Mouse (Mus musculus) kidney, adult 18-20 months (tissue): ENCODE data around the gene Elobl.

Experiments
- DNase-seq: peaks from one replicate; pipeline ENCODE4 v3.0.0; 2021

Elobl gene

GRCm38 (mm10) chr11:88986616-88987015 lies 19.9 kb upstream of the Elobl start:
- no peak for DNase-seq

GRCm38 (mm10) chr11:88981337-88981736 lies 14.6 kb upstream of the Elobl start:
- no peak for DNase-seq

DNA sequence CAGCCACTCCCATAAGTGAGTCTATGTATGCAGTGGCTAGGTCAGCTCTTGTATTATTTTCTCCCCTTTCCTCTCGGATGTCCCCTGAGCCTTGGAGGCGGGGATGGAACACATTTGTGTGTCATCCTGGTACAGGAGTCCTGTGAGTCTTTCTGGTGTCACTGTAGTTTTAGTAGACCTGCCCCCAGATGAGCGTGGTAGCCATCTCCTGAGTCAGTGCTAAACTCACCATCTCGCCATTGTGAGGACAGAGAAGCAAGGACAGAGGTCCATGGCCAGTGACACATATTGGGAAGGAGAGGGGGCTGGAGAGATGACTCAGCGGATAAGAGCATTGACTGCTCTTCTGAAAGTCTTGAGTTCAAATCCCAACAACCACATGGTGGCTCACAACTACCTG lies 10.5 kb upstream of the Elobl start:
- no peak for DNase-seq

DNA sequence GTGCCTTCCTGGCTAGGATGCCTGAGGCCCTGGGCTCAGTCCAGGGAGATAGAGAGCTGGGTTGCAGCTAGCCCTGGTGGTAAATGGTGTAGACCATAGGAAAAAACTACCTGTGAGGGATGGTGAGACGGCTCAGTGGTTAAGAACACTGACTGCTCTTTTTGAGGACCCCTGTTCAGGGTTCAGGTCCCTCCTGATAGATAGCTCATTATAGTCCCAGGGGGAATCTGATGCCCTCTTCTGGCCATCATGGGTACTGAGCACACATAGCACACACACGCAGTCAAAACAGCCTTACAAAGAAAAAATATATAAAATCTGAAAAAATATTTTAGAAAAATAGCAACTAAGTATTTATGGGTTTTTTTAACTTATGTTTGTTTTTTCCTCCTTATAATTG lies 9.6 kb upstream of the Elobl start:
- no peak for DNase-seq

- DNase-seq: peak; percentile 95
Observed at GRCm38 (mm10) chr11:88973776-88974701, 7.3 kb upstream of the Elobl start.

DNA sequence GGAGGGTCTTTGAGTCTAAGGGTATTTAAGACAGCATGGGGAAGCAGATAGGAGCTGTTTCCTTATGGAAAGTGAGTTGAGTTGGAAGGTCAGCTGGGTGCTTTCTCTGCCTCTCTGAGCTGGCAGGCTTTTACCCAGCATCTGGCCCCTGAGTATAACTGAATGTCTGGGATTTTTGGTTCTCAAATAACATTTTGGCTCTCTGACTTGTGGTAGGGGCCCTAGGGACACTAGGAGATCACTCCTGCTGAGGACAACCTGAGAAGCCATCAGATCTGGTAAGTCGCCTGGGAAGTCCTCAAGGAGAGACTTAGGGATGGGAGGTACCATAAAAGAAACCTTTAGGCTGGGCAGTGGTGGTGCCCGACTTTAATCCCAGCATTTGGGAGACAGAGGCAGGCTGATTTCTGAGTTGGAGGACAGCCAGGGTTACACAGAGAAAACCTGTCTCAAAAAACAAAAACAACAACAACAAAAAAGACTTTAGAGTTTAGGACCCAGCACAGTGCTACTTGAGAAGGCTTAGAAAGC lies 3.5 kb upstream of the Elobl start, which contains the start of gene Coil:
Gene Coil, plus strand, starts transcription at position 51 of the 531 bp plus-strand sequence.
- DNase-seq: no peak

GRCm38 (mm10) chr11:88958851-88959250 lies 7.9 kb downstream of the Elobl start:
- DNase-seq: peak; percentile 32

DNA sequence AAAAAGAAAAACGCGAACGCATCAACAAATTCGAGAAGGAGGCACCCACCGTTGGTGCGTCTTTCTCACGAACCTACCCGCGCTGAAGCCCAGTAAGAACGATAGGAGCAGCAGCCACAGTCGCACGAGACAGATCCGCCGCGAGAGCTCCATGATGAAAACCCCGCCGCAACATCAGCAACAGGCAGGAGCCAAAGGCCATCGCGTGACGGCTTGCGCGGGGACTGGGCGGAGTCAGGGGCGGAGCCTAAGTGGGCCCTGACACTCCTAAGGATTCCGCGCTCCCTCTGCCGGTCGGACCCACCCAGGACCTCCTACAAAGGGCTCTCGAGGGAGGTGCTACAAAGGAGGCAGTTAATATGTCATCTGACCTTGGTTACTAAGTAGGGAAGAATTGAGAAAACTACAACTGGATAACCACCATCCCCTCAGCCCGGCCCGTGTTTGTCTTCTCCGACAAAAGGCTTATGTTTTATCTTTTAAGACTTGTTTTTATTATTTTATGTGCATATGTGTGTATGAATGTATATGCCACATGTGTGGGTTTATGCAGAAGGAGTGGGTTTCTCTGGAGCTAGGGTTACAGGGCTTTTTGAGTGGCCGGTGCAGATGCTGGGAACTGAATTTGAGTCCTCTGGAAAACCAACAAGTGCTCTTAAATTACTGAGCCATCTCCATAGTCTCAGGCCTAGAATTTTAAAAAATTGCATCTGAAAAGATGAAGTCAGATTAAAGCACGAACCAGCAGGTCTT lies 11.3 kb downstream of the Elobl start, which contains the start of gene Scpep1:
Gene Scpep1, minus strand, starts transcription at position 249 of the 753 bp plus-strand sequence.
- peak; percentile 99 for DNase-seq

DNA sequence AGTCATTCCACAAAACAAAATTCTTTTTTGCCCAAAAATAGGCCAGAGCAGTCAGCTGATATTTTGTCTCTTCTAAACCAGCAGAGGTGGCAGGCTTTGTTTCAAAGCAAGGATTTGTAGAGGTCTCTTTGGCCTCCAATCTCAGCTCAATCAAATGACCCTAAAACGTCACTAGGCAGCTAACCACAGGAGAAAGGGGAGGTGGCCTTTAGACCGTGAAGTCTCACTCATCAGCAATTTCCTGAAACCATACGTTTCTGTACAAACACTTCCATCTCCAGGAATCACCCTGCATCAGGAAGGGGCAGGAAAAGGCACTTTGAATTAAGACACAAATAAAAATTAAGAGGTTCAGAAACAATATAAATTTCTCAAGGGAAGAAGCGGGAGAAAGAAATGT lies 11.9 kb downstream of the Elobl start:
- no peak for DNase-seq

- no peak for DNase-seq
Observed at GRCm38 (mm10) chr11:88953582-88953981, 13.1 kb downstream of the Elobl start.

DNA sequence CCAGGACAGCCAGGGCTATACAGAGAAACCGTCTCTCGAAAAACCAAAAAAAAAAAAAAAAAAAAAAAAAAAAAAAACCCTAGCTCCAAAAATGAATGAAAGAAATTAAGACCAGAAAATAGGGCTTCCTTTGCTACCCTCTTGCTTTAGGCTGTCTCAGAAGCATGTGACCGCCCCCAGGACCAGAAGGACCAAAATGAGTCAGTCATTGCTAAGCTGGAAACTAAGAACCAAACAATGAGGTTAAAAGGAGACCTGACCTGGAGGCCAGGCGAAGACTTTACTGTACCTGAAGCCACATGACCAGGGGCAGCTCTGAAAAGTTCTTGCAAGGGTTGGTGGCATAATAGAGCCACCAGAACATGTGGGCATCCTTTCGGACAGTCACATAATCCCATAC lies 14.6 kb downstream of the Elobl start:
- no peak for DNase-seq

DNA sequence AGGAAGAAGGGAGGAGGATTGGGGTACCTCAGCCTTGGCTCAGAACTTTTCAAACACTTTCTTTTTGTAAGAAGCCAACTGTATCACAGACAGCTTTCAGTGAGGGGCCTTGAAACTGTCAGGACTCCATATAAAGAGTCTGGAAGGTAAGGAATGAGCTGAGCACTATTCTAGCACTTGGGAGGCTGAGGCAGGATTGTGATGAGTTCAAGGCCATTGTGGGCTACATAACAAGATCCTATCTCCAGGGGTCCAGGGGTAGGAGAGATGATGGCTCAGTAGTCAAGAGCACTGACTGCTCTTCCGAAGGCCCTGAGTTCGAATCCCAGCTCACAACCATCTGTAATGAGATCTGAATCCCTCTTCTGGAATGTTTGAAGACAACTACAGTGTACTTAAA lies 15.2 kb downstream of the Elobl start:
- no peak for DNase-seq

DNA sequence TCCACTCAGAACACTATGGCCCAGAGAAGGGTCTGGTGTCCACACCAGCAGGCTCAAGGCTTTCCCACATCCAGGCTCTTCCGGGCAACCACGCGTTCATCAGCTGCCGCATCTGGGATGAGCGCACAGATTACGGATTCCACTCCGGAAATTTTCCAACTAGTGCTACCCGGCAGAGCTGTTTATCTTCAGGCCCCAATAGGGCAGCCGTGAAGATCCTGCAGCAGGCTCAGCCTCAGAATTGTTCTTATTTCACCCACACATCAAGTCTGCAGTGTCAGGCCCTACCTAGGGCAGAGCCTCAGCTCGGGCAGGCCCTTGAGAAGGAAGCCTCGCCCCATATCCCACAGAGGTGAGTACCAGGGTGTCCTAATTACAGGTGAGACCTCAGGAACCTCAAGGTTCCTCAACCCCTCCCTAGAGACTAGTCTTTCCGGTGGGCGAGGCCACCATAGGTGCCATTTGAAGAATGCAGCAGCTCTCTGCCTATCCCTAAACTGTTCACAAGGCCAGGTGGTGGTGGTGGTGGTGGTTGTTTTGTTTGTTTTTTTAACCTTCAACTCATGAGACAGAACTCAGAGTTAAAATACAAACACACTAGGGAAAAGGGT lies 16.0 kb downstream of the Elobl start:
- DNase-seq: no peak

GRCm38 (mm10) chr11:88949802-88950639 lies 16.7 kb downstream of the Elobl start:
- DNase-seq: no peak

GRCm38 (mm10) chr11:88948896-88949295 lies 17.8 kb downstream of the Elobl start:
- no peak for DNase-seq

DNA sequence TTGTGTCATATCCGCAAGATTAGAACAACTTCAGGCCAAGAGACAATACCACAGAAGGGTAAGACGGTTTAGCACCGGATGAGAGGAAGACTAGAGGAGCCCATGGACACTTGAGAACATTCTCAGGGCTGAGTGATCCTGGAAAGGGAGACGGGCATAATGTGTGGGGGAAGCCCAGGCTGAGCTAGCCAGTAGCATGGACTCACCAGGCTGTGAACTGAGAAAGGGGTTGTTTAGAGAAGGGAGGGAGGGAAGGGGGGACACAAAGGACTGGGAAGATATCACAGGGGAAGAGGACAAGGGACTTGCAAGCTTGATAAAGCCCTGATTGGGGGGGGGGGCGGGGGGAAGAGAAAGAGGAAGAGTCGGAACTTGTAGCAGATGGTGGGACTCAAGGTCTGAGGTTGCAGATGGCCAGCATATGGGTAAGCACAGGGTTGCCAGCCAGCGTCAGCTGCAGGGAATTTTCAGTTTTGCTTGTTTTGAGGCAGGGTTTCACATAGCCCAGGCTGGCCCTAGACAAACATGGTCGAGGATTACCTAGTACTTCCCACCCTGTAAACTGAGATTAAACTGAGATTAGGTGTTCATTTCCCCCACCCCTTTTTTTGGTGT lies 20.7 kb downstream of the Elobl start:
- DNase-seq: no peak

GRCm38 (mm10) chr11:88941489-88941888 lies 25.2 kb downstream of the Elobl start:
- no peak for DNase-seq

DNA sequence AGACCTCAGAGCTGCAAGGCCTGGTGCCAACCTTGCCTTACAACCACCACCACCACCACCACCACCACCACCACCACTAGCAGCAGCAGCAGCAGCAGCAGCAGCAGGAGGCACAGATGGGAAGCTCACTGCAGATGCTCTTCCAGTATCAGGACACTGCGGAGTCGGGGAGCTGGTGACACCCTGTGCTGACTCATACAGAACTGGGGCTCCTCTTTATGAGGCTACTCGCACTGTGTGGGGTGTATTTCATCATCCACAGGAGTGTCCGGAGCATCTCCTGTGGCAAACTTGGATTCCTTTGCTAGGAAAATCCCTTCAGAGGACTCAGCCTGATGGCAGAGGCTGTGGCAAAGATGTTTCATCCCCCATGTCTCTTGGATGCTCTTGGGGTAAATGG lies 27.1 kb downstream of the Elobl start:
- DNase-seq: no peak

GRCm38 (mm10) chr11:88938770-88939169 lies 28.0 kb downstream of the Elobl start:
- DNase-seq: no peak

DNA sequence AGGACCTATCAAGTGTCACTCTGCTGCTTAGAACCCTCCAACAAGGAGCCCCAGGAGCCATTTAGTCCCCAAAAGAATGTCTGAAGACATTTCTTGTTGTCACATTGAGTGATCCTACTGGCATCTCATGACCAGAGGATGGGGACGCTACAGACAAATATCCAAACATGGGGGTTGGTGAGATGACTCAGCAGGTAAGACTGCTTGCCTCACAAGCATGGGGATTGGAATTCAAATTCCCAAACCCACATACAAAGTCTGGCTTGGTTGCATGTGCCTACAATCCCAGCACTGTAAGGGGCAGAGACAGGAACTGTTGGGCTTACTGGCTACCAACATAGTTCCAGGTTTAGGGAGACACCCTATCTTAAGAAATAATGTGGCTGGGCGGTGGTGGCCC lies 28.8 kb downstream of the Elobl start:
- DNase-seq: no peak

DNA sequence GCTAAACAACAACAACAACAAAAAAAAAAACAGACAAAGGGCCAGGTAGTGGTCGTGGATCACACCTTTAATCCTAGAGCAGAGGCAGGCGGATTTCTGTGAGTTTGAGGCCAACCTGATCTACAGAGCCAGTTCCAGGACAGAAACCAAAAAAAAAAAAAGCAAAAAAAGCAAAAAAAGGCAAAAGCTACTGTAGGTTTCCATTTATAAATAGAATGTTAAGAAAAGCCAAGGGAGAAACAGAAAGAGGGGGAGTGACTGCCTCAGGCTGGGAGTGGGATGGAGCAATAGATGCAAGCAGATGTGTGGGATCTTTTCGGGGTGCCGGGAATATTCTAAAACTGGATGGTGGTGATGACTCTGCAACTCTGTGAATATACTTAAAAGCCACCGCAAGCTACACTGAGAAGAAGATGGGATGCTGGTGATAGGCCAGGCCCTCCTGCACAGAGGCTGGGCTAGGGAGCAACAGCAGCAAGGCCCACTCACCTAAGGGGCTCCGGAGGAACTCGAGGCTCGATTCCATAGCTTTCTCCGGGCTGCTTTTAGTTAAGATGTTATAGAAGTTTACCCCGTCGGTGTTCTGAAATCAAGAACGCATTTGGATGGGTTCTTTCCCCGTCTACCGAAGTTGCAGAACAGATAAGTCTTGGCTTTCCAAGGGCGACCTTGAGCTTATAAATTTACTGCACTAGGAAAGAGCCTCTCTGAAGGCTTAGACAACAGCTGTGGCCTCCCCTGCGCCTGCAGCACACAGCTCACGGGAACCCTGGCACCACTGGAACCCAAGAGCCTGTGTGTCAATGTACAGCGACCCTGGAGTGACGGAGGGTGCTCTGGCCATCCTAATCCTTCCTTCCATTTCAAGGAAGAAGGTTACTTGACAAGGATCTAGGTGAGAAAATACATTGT lies 32.4 kb downstream of the Elobl start:
- no peak for DNase-seq
